ENCODE assay signal across 8 mouse cellular contexts in the genomic region with DNA sequence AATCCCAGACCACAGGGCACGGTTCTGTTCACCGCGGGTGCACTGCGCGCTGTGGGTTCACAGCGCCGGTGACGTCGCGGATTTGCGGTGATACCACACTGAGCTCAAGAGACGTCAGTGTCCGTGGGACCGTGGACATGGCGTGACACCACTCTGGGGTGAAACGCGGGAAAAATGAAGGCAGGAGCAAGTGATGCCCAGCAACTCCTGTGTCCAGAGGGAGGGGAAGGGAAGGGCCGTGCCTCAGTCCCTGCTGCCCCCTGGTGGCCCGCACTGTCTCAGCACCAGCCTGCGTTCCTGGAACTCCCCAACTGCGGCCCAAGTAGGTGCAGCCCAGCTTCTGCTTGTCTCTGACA. TPM values are rescaled to one million over a fixed set of nuclear protein-coding genes. Genes with fewer than 3 reads are reported as not detected.
DNase-seq lines count a peak whose midpoint lies in the region; ATAC-seq lines count a peak whose summit lies in the region.

No protein-coding gene starts in this region.

- WGBS in forebrain, embryonic 11.5 days = 1% methylated on average over 21 of the region's 21 CpGs
- WGBS in heart, embryonic 16.5 days = 3% methylated on average over 21 of the region's 21 CpGs
- WGBS in liver, embryonic 13.5 days (ENCODE audit: insufficient replicate concordance) = 2% methylated on average over 21 of the region's 21 CpGs
- WGBS in stomach, embryonic 15.5 days = 2% methylated on average over 21 of the region's 21 CpGs

- H3K4me1 ChIP-seq in forebrain, embryonic 11.5 days (replicated peaks; ENCODE audit: control insufficient read depth, insufficient read depth, low read length) = no peaks in the 10 kb centered on the region
- peaks cover 16% of the 10 kb centered on the region for H3K4me1 ChIP-seq in heart, embryonic 16.5 days (ENCODE audit: control insufficient read depth, insufficient read depth, low read length)
- H3K4me1 ChIP-seq in liver, embryonic 13.5 days (replicated peaks) = peaks cover 34% of the 10 kb centered on the region
- peaks cover 30% of the 10 kb centered on the region for H3K4me1 ChIP-seq in stomach, embryonic 15.5 days

- peak; percentile 59 for ATAC-seq in CD4-positive, CD25-positive, alpha-beta regulatory T cell, adult 4 months
- peak; percentile 86 for ATAC-seq in forebrain, embryonic 11.5 days (replicated peaks; ENCODE audit: low FRiP score)
- peak; percentile 65 for ATAC-seq in heart, embryonic 16.5 days (replicated peaks; ENCODE audit: extremely low read depth, insufficient read depth, low FRiP score)
- ATAC-seq in liver, embryonic 13.5 days (ENCODE audit: low read depth) = peak; percentile 74
- peak; percentile 56; the same call in 1 of the 2 replicates for ATAC-seq in stomach, embryonic 15.5 days (ENCODE audit: insufficient read depth, low FRiP score, low read depth)

- peak; percentile 57 for DNase-seq in c-Kit-positive CD71-negative TER-119-negative erythroid progenitor cells, embryonic 14.5 days (ENCODE audit: low read depth)
- DNase-seq in forebrain, embryonic 11.5 days (ENCODE audit: low spot score) = peak; percentile 93
- DNase-seq in kidney, postnatal 25 days = peak; percentile 86 to 92
- peak; percentile 75 for DNase-seq in liver, embryonic 13.5 days
- DNase-seq in neural tube, embryonic 10.5 days (ENCODE audit: extremely low spot score, low spot score) = peak; percentile 89

- H3K27me3 ChIP-seq in forebrain, embryonic 11.5 days (ENCODE audit: control insufficient read depth, insufficient read depth, low read length) = no peaks in the 10 kb centered on the region
- H3K27me3 ChIP-seq in heart, embryonic 16.5 days (ENCODE audit: control insufficient read depth, insufficient read depth, low read length) = no peaks in the 10 kb centered on the region
- no peaks in the 10 kb centered on the region for H3K27me3 ChIP-seq in liver, embryonic 13.5 days
- H3K27me3 ChIP-seq in stomach, embryonic 15.5 days (replicated peaks) = no peaks in the 10 kb centered on the region

- H3K4me2 ChIP-seq in forebrain, embryonic 11.5 days (ENCODE audit: low read depth, low read length, severe bottlenecking) = peak overlapping the region; percentile 88
- peak overlapping the region; percentile 67 for H3K4me2 ChIP-seq in heart, embryonic 16.5 days (ENCODE audit: low read depth, low read length)
- H3K4me2 ChIP-seq in liver, embryonic 13.5 days = peak overlapping the region; percentile 73
- peak overlapping the region; percentile 72 for H3K4me2 ChIP-seq in stomach, embryonic 15.5 days

- no peaks in the 10 kb centered on the region for H3K36me3 ChIP-seq in forebrain, embryonic 11.5 days (ENCODE audit: control insufficient read depth, insufficient read depth, low read length)
- no peaks in the 10 kb centered on the region for H3K36me3 ChIP-seq in heart, embryonic 16.5 days (ENCODE audit: control insufficient read depth, insufficient read depth)
- H3K36me3 ChIP-seq in liver, embryonic 13.5 days = peaks cover 2% of the 10 kb centered on the region
- no peaks in the 10 kb centered on the region for H3K36me3 ChIP-seq in stomach, embryonic 15.5 days

- peak overlapping the region; percentile 31 for H3K4me3 ChIP-seq in forebrain, embryonic 11.5 days (ENCODE audit: low read depth, low read length)
- H3K4me3 ChIP-seq in heart, embryonic 16.5 days (ENCODE audit: low read length) = peak overlapping the region; percentile 37
- peak overlapping the region; percentile 50 for H3K4me3 ChIP-seq in liver, embryonic 13.5 days (replicated peaks)
- H3K4me3 ChIP-seq in stomach, embryonic 15.5 days (replicated peaks) = peak overlapping the region; percentile 30

- H3K9me3 ChIP-seq in forebrain, embryonic 11.5 days (ENCODE audit: control insufficient read depth, low read length) = no peaks in the 10 kb centered on the region
- H3K9me3 ChIP-seq in heart, embryonic 16.5 days (replicated peaks; ENCODE audit: control insufficient read depth, low read length) = no peaks in the 10 kb centered on the region
- H3K9me3 ChIP-seq in liver, embryonic 13.5 days (replicated peaks) = 0 out of 2 replicates have a peak, but pooled peaks cover 1% of the 10 kb centered on the region
- H3K9me3 ChIP-seq in stomach, embryonic 15.5 days = no peaks in the 10 kb centered on the region

- H3K27ac ChIP-seq in forebrain, embryonic 11.5 days (ENCODE audit: low read depth, low read length) = no peak overlapping the region
- H3K27ac ChIP-seq in heart, embryonic 16.5 days (ENCODE audit: low read length) = no peak overlapping the region
- H3K27ac ChIP-seq in liver, embryonic 13.5 days = no peak overlapping the region; the same call in 1 of the 2 replicates
- H3K27ac ChIP-seq in stomach, embryonic 15.5 days = 0 out of 2 replicates have a peak overlapping the region, but pooled peaks have one; percentile 36

- peak overlapping the region; percentile 62 for H3K9ac ChIP-seq in forebrain, embryonic 11.5 days (ENCODE audit: low read length)
- H3K9ac ChIP-seq in heart, embryonic 16.5 days (ENCODE audit: low read length) = no peak overlapping the region; the same call in 1 of the 2 replicates
- peak overlapping the region; percentile 63 for H3K9ac ChIP-seq in liver, embryonic 13.5 days
- H3K9ac ChIP-seq in stomach, embryonic 15.5 days = no peak overlapping the region

RNA-seq across cellular contexts. Expression of gene Il21r, which starts 21.9 kb away (rescaled TPM):
- 100 to 1,000 TPM in 1 of 2 experiments, 10 to 100 TPM in 1; 99.5 to 157 TPM for polyA plus RNA-seq in CD4-positive, CD25-positive, alpha-beta regulatory T cell, adult 4 months (2017; shearing (Covaris generic))
- polyA plus RNA-seq in forebrain, embryonic 11.5 days (2014; fragmentation: Nextera tagmentation; extraction: Ambion mirVana) = 0.20 and 0.36 TPM in 2 replicates
- 0.61 and 3.2 TPM in 2 replicates for polyA plus RNA-seq in heart, embryonic 16.5 days (2015; fragmentation: Nextera tagmentation; extraction: Ambion mirVana)
- 0.95 and 1.1 TPM in 2 replicates for polyA plus RNA-seq in liver, embryonic 13.5 days (2015; fragmentation: Nextera tagmentation; extraction: Ambion mirVana)
- polyA plus RNA-seq in stomach, embryonic 15.5 days (2015; fragmentation: Nextera tagmentation; extraction: Ambion mirVana) = 0.57 and 0.65 TPM in 2 replicates

RNA-seq across cellular contexts. Expression of gene Il4ra, which starts 29.4 kb away (rescaled TPM):
- 100 to 1,000 TPM; 102 to 165 TPM for polyA plus RNA-seq in CD4-positive, CD25-positive, alpha-beta regulatory T cell, adult 4 months (2017; shearing (Covaris generic))
- polyA plus RNA-seq in forebrain, embryonic 11.5 days (2014; fragmentation: Nextera tagmentation; extraction: Ambion mirVana) = 2.9 and 4.1 TPM in 2 replicates
- polyA plus RNA-seq in heart, embryonic 16.5 days (2015; fragmentation: Nextera tagmentation; extraction: Ambion mirVana) = 6.7 and 7.3 TPM in 2 replicates
- polyA plus RNA-seq in liver, embryonic 13.5 days (2015; fragmentation: Nextera tagmentation; extraction: Ambion mirVana) = 2.9 and 3.1 TPM in 2 replicates
- 9.5 and 10.1 TPM in 2 replicates for polyA plus RNA-seq in stomach, embryonic 15.5 days (2015; fragmentation: Nextera tagmentation; extraction: Ambion mirVana)

Comparison
In these comparisons a context has a peak if more than half of its experiments do, and no peak if none do; other contexts are left out.
1. H3K9ac ChIP-seq: peak in forebrain, embryonic 11.5 days (single experiment) and liver, embryonic 13.5 days (single experiment); none in heart, embryonic 16.5 days (single experiment) and stomach, embryonic 15.5 days (single experiment).
2. RNA of gene Il21r, which starts 21.9 kb away (polyA plus RNA-seq): 99.5 to 157 TPM in CD4-positive, CD25-positive, alpha-beta regulatory T cell, adult 4 months; 0.61 to 3.2 TPM in heart, embryonic 16.5 days, 0.95 to 1.1 TPM in liver, embryonic 13.5 days, 0.57 to 0.65 TPM in stomach, embryonic 15.5 days and 0.20 to 0.36 TPM in forebrain, embryonic 11.5 days; every median in the first group is over 10 times any median in the second.
3. Peak in every context shown above with its lines, with median percentiles within 50 percentile points of each other: ATAC-seq, DNase-seq, H3K4me2 ChIP-seq and H3K4me3 ChIP-seq.